Mouse (Mus musculus): ENCODE measurements around the gene Fam114a1. TPM values are rescaled to one million over a fixed set of nuclear protein-coding genes. Genes with fewer than 3 reads are reported as not detected.

Gene Fam114a1
- polyA plus RNA-seq, 1 experiment from 2014 or later: 41.4 TPM

GRCm38 (mm10) chr5:64968961-64969860 lies 660 bp upstream of the Fam114a1 start:
- H3K4me2 ChIP-seq: peak overlapping the region; percentile 84
- H3K27me3 ChIP-seq: no peaks in the 10 kb centered on the region
- H3K9ac ChIP-seq: peak overlapping the region; percentile 76
- H3K27ac ChIP-seq: peak overlapping the region; percentile 83
- peaks cover 20% of the 10 kb centered on the region for H3K4me1 ChIP-seq
- WGBS: 6% methylated on average over 13 of the region's 14 CpGs
- no peaks in the 10 kb centered on the region for H3K9me3 ChIP-seq (replicated peaks)
- peak; percentile 81 for ATAC-seq (replicated peaks; ENCODE audit: low FRiP score)
- H3K4me3 ChIP-seq (replicated peaks): peak overlapping the region; percentile 71
- H3K36me3 ChIP-seq: no peaks in the 10 kb centered on the region

DNA sequence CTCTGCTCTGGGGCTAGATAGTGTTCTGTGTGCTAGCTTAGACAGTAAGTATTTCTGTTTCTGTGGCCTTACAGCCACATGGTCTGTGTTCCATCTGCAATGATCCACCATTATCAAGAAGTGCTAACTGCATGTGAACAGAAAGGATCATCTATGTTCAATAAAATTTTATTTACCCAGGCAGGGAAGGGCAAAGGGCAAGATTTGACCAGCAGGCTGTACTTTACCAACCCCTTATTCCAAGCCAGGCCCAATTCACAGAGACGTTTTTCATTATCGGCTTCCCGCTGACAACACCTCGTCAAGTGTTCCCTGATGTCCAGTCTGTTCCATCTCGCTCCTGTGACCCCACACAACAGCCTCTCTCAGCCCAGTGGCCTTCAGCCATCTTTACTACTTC lies 5.2 kb downstream of the Fam114a1 start:
- Histone ChIP-seq H3K4me2 (no peak overlapping the region), H3K36me3 (peaks cover 10% of the 10 kb centered on the region), H3K4me1 (peaks cover 14% of the 10 kb centered on the region), H3K27me3 (no peaks in the 10 kb centered on the region), H3K4me3 (replicated peaks) (no peak overlapping the region), H3K9me3 (replicated peaks) (no peaks in the 10 kb centered on the region), H3K27ac (no peak overlapping the region), H3K9ac (no peak overlapping the region)
- ATAC-seq (replicated peaks; ENCODE audit: low FRiP score): no peak
- WGBS: 78% methylated on average over 5 of the region's 5 CpGs

- Histone ChIP-seq H3K36me3 (peaks cover 30% of the 10 kb centered on the region), H3K9me3 (replicated peaks) (no peaks in the 10 kb centered on the region), H3K27me3 (no peaks in the 10 kb centered on the region), H3K9ac (no peak overlapping the region), H3K4me1 (0 out of 2 replicates have a peak, but pooled peaks cover 3% of the 10 kb centered on the region), H3K27ac (no peak overlapping the region), H3K4me2 (no peak overlapping the region), H3K4me3 (replicated peaks) (no peak overlapping the region)
- WGBS: 78% methylated on average over 8 of the region's 8 CpGs
- ATAC-seq (replicated peaks; ENCODE audit: low FRiP score): no peak
Measured at GRCm38 (mm10) chr5:64977128-64977527, 7.3 kb downstream of the Fam114a1 start.

DNA sequence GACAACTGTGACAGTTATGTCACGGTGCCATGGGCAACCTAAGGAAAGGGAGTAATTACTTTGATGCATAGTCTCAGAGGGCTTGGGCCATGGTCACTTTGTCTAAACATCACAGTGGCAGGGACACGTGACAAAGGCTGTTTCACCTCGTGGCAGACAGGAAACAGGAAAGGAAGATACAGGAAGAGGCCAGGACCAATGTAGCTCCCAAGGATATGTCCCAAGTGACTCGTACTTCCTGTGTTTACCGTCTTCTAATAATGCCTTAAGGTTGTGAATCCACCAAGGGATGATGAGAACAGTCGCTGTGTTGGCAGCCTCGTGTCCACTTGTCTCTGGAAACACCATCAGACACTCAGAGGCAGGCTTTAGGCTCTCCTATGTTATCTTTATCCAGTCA lies 16.1 kb downstream of the Fam114a1 start:
- H3K4me1 ChIP-seq: no peaks in the 10 kb centered on the region
- H3K4me3 ChIP-seq (replicated peaks): no peak overlapping the region
- H3K27me3 ChIP-seq: no peaks in the 10 kb centered on the region
- no peak for ATAC-seq (replicated peaks; ENCODE audit: low FRiP score)
- no peaks in the 10 kb centered on the region for H3K9me3 ChIP-seq (replicated peaks)
- WGBS: 60% methylated on average over 7 of the region's 7 CpGs
- H3K9ac ChIP-seq: no peak overlapping the region
- no peak overlapping the region for H3K4me2 ChIP-seq
- peaks cover 60% of the 10 kb centered on the region for H3K36me3 ChIP-seq
- no peak overlapping the region for H3K27ac ChIP-seq

DNA sequence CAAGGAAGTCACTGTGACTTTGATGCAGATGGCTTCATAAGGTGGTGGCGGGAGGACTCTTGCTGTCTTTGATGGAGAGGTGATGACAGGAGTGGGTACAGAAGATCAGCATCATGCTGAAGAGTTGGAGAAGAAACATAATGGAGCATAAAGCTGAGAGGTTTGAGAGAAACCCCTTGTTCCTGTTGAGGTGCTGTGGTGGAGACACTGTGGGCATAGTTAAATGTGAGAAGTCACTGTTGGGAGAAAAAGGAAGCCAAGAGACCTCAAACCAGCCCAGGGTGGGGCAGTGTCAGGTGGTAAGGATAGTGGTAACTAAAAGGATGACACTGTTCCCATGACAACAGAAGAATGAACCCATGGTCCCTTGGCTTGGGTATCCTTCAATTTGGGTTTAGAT lies 20.1 kb downstream of the Fam114a1 start:
- Histone ChIP-seq H3K4me2 (no peak overlapping the region), H3K4me3 (replicated peaks) (no peak overlapping the region), H3K4me1 (no peaks in the 10 kb centered on the region), H3K27ac (no peak overlapping the region), H3K9ac (no peak overlapping the region), H3K9me3 (replicated peaks) (no peaks in the 10 kb centered on the region), H3K27me3 (no peaks in the 10 kb centered on the region), H3K36me3 (peaks cover 32% of the 10 kb centered on the region)
- no peak for ATAC-seq (replicated peaks; ENCODE audit: low FRiP score)
- WGBS: 97% methylated on average over 1 of the region's 1 CpGs

- H3K4me3 ChIP-seq (replicated peaks): no peak overlapping the region
- no peak overlapping the region for H3K4me2 ChIP-seq
- 72% methylated on average over 8 of the region's 8 CpGs for WGBS
- H3K9ac ChIP-seq: no peak overlapping the region
- peaks cover 29% of the 10 kb centered on the region for H3K36me3 ChIP-seq
- H3K9me3 ChIP-seq (replicated peaks): no peaks in the 10 kb centered on the region
- H3K27ac ChIP-seq: no peak overlapping the region
- no peaks in the 10 kb centered on the region for H3K27me3 ChIP-seq
- ATAC-seq (replicated peaks; ENCODE audit: low FRiP score): no peak
- no peaks in the 10 kb centered on the region for H3K4me1 ChIP-seq
Measured at GRCm38 (mm10) chr5:64992540-64992939, 22.7 kb downstream of the Fam114a1 start.

DNA sequence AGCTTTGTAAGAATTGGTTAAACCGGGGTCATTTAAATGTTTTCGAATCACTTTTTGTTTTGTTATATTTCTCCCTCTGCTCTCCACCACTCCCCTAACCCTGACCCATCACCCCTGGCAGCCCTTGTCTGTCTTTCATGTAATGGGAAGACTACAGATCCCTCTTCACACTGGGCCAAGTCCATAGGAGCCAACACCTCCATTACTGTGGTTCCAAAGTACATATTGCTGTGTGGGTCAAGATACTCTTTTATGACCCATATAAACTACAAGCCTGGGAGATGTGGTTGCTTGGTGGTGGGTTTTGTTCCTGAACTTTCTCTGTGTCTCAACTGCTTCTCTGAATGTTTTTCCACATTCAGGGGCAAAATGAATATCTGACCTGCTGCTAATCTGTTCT lies 25.5 kb downstream of the Fam114a1 start:
- ATAC-seq (replicated peaks; ENCODE audit: low FRiP score): no peak
- 93% methylated on average over 2 of the region's 2 CpGs for WGBS
- H3K4me2 ChIP-seq: no peak overlapping the region

GRCm38 (mm10) chr5:65002940-65003824 lies 33.3 kb downstream of the Fam114a1 start:
- H3K36me3 ChIP-seq: peaks cover 15% of the 10 kb centered on the region
- ATAC-seq (replicated peaks; ENCODE audit: low FRiP score): no peak
- H3K4me2 ChIP-seq: no peak overlapping the region
- 58% methylated on average over 10 of the region's 10 CpGs for WGBS
- H3K4me1 ChIP-seq: peaks cover 21% of the 10 kb centered on the region
- H3K9me3 ChIP-seq (replicated peaks): no peaks in the 10 kb centered on the region
- H3K27me3 ChIP-seq: no peaks in the 10 kb centered on the region
- H3K9ac ChIP-seq: no peak overlapping the region
- H3K27ac ChIP-seq: 0 out of 2 replicates have a peak overlapping the region, but pooled peaks have one; percentile 1
- H3K4me3 ChIP-seq (replicated peaks): no peak overlapping the region

More for the DNA sequence above, 25.5 kb downstream of the Fam114a1 start:
- H3K4me3 ChIP-seq (replicated peaks): no peak overlapping the region
- no peak overlapping the region for H3K27ac ChIP-seq
- peaks cover 36% of the 10 kb centered on the region for H3K36me3 ChIP-seq
- no peaks in the 10 kb centered on the region for H3K9me3 ChIP-seq (replicated peaks)
- H3K27me3 ChIP-seq: no peaks in the 10 kb centered on the region
- H3K4me1 ChIP-seq: no peaks in the 10 kb centered on the region
- no peak overlapping the region for H3K9ac ChIP-seq

DNA sequence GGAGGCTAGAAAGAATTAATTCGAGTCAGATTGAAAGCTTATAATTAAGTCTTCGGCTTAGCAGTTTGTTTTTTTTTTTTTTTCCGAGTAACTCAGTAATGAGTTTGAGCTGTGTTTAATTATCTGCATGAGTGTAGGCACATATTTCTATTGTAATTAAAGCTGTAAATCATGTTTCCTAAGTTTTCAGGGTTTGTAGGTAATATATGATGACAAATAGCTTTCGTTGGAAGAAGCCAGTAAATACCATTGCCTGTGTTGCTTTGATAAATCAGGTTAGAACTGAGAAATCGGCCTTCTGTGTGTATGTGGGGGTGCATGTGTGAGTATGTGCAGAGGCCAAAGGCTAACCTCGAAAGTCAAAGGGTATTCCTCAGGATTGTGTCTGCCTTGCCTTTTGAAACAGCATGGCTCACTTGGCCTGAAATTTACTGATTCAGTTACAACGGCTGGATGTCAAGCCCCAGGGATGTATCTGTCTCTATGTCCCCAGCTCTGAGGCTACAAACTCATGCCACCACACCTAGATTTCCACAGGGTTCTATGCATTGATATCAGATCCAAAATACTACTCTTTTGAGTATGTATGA lies 34.2 kb downstream of the Fam114a1 start:
- no peak overlapping the region for H3K9ac ChIP-seq
- H3K27ac ChIP-seq: no peak overlapping the region
- no peak for ATAC-seq (replicated peaks; ENCODE audit: low FRiP score)
- H3K9me3 ChIP-seq (replicated peaks): no peaks in the 10 kb centered on the region
- H3K27me3 ChIP-seq: no peaks in the 10 kb centered on the region
- peaks cover 20% of the 10 kb centered on the region for H3K36me3 ChIP-seq
- no peak overlapping the region for H3K4me3 ChIP-seq (replicated peaks)
- peaks cover 21% of the 10 kb centered on the region for H3K4me1 ChIP-seq
- no peak overlapping the region for H3K4me2 ChIP-seq
- WGBS: 43% methylated on average over 7 of the region's 7 CpGs

GRCm38 (mm10) chr5:65005251-65005650 lies 35.4 kb downstream of the Fam114a1 start:
- H3K27me3 ChIP-seq: no peaks in the 10 kb centered on the region
- no peak overlapping the region for H3K4me2 ChIP-seq
- H3K4me1 ChIP-seq: peaks cover 21% of the 10 kb centered on the region
- no peak overlapping the region for H3K4me3 ChIP-seq (replicated peaks)
- H3K9me3 ChIP-seq (replicated peaks): peaks cover 6% of the 10 kb centered on the region
- no peak overlapping the region for H3K9ac ChIP-seq
- no peak overlapping the region for H3K27ac ChIP-seq
- no peak for ATAC-seq (replicated peaks; ENCODE audit: low FRiP score)
- peaks cover 26% of the 10 kb centered on the region for H3K36me3 ChIP-seq
- WGBS: 82% methylated on average over 4 of the region's 4 CpGs

DNA sequence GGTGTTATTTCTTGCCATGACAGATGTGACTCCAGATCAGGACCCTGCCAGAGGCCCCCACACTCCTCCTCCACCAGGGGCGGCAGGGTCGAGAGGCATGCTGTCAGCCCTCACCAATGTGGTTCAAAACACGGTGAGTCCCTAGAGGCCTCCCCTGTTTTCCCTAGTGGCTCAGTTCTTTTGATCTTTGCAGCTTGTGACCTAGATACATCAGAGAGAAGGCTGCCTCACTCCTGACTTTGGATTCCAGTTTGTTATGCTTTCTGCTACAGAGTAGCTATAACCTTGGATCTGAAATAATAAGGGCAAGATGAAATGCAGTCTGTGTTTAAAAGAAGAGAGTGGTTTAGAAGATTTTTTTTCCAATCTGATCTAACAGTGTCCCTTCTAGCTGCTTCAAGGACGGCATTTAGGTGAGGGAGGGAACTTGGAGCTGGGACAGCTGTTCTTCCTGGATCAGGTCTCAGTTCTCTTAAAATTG lies 36.2 kb downstream of the Fam114a1 start:
- H3K4me2 ChIP-seq: no peak overlapping the region
- H3K27me3 ChIP-seq: no peaks in the 10 kb centered on the region
- WGBS: 18% methylated on average over 4 of the region's 4 CpGs
- H3K9ac ChIP-seq: no peak overlapping the region
- H3K4me1 ChIP-seq: peaks cover 21% of the 10 kb centered on the region
- no peak for ATAC-seq (replicated peaks; ENCODE audit: low FRiP score)
- no peak overlapping the region for H3K4me3 ChIP-seq (replicated peaks)
- H3K9me3 ChIP-seq (replicated peaks): peaks cover 8% of the 10 kb centered on the region
- H3K27ac ChIP-seq: no peak overlapping the region; the same call in 1 of the 2 replicates
- H3K36me3 ChIP-seq: peaks cover 34% of the 10 kb centered on the region
